In genomic region chr11:22584488-22585158, GRCm38 (mm10) we compare ENCODE assay signal across 8 mouse cellular contexts.
A peak's percentile ranks its signal among the peaks of the same experiment; 100 is the strongest.
DNase-seq lines count a peak whose midpoint lies in the region; ATAC-seq and TF ChIP-seq lines count a peak whose summit lies in the region.

No protein-coding gene starts in this region.

- intact Hi-C loops in left cerebral cortex, postnatal 4 days (cut with DNase I): no loop called here

- DNase-seq in adrenal gland, adult (ENCODE audit: inconsistent age in 2 of 2, low spot score in 1 of 2): peak; percentile 57 to 75
- DNase-seq in cerebellum, adult 9-10 months: peak; percentile 7
- DNase-seq in gastrocnemius, postnatal 25 days: peak; percentile 40
- DNase-seq in hindbrain, postnatal 0 days (ENCODE audit: low spot score): peak; percentile 84
- DNase-seq in left cerebral cortex, postnatal 4 days: peak; percentile 76
- peak; percentile 53 for DNase-seq in mesoderm, embryonic 11.5 days (ENCODE audit: low read depth, low spot score)
- DNase-seq in Muller cell, postnatal 12 days (ENCODE audit: inconsistent ontology term): no peak

- peak overlapping the region; percentile 9; the same call in 1 of the 2 replicates for H3K9ac ChIP-seq in hindbrain, postnatal 0 days (replicated peaks; ENCODE audit: low read length)
- H3K9ac ChIP-seq in stomach, embryonic 15.5 days: no peak overlapping the region

- 3% methylated on average over 14 of the region's 14 CpGs for WGBS in hindbrain, postnatal 0 days
- 19% methylated on average over 14 of the region's 14 CpGs for WGBS in stomach, embryonic 15.5 days

- peak overlapping the region; percentile 84 for H3K27ac ChIP-seq in hindbrain, postnatal 0 days
- H3K27ac ChIP-seq in stomach, embryonic 15.5 days: peak overlapping the region; percentile 48; the same call in 1 of the 2 replicates

- H3K36me3 ChIP-seq in hindbrain, postnatal 0 days (ENCODE audit: insufficient read depth, low read length): no peaks in the 10 kb centered on the region
- H3K36me3 ChIP-seq in stomach, embryonic 15.5 days: no peaks in the 10 kb centered on the region

- TF ChIP-seq CTCF in hindbrain, postnatal 0 days (IDR thresholded peaks at IDR 0.05; ENCODE audit: low read depth): no peak

- peak overlapping the region; percentile 45 for H3K4me2 ChIP-seq in hindbrain, postnatal 0 days (ENCODE audit: low read depth, low read length)
- H3K4me2 ChIP-seq in stomach, embryonic 15.5 days: peak overlapping the region; percentile 42

- peaks cover 19% of the 10 kb centered on the region for H3K4me1 ChIP-seq in hindbrain, postnatal 0 days (ENCODE audit: insufficient read depth, low read length)
- H3K4me1 ChIP-seq in stomach, embryonic 15.5 days: peaks cover 31% of the 10 kb centered on the region

- peak; percentile 88 for ATAC-seq in hindbrain, postnatal 0 days
- ATAC-seq in stomach, embryonic 15.5 days (ENCODE audit: insufficient read depth, low FRiP score, low read depth): peak; percentile 61; the same call in 1 of the 2 replicates

- no peaks in the 10 kb centered on the region for H3K27me3 ChIP-seq in hindbrain, postnatal 0 days (ENCODE audit: insufficient read depth, low read length)
- H3K27me3 ChIP-seq in stomach, embryonic 15.5 days (replicated peaks): no peaks in the 10 kb centered on the region

- no peaks in the 10 kb centered on the region for H3K9me3 ChIP-seq in hindbrain, postnatal 0 days (ENCODE audit: low read length)
- H3K9me3 ChIP-seq in stomach, embryonic 15.5 days: no peaks in the 10 kb centered on the region

- H3K4me3 ChIP-seq in hindbrain, postnatal 0 days (ENCODE audit: low read length): no peak overlapping the region
- H3K4me3 ChIP-seq in stomach, embryonic 15.5 days (replicated peaks): no peak overlapping the region
